Mouse (Mus musculus): ENCODE data around the gene Fbxo40. TPM values are rescaled to one million over a fixed set of nuclear protein-coding genes. Genes with fewer than 3 reads are reported as not detected.

Gene Fbxo40
- polyA plus RNA-seq, 1 experiment: not detected

DNA sequence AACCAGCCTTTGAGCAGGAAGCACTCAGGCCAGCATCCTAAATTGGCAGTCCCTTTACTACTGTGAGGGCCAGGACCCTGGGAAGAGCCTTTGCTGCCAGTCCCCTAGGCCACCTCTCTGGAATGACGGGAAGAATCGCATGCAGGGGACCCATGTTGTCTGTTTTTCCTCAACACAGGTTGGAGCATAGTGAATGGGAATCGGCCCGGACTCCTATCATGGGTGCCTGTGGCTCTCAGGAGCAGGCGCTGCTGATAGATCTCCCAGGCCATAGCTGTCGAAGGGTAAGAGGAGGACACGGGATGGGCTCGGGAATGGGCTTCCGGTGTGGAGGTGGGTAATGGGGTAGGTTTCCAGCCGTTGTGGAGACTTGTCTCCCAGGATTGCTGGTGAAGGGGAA lies 58.9 kb downstream of the Fbxo40 start:
- Histone ChIP-seq H3K4me1 (ENCODE audit: control insufficient read depth, insufficient read depth, low read length) (peaks cover 1% of the 10 kb centered on the region; the same call in 1 of the 2 replicates), H3K27ac (ENCODE audit: control insufficient read depth, insufficient read depth, low read depth, low read length, poor library complexity) (peak overlapping the region; percentile 54), H3K4me3 (replicated peaks; ENCODE audit: control insufficient read depth, low read depth, low read length) (no peak overlapping the region)
- 91% methylated on average over 10 of the region's 10 CpGs for whole genome bisulfite sequencing
- TF ChIP-seq POLR2A (IDR thresholded peaks at IDR 0.05; ENCODE audit: borderline replicate concordance, control insufficient read depth, low read depth, low read length): no peak
- TF ChIP-seq CTCF (IDR thresholded peaks at IDR 0.05; ENCODE audit: control insufficient read depth, insufficient read depth, low read length): no peak

DNA sequence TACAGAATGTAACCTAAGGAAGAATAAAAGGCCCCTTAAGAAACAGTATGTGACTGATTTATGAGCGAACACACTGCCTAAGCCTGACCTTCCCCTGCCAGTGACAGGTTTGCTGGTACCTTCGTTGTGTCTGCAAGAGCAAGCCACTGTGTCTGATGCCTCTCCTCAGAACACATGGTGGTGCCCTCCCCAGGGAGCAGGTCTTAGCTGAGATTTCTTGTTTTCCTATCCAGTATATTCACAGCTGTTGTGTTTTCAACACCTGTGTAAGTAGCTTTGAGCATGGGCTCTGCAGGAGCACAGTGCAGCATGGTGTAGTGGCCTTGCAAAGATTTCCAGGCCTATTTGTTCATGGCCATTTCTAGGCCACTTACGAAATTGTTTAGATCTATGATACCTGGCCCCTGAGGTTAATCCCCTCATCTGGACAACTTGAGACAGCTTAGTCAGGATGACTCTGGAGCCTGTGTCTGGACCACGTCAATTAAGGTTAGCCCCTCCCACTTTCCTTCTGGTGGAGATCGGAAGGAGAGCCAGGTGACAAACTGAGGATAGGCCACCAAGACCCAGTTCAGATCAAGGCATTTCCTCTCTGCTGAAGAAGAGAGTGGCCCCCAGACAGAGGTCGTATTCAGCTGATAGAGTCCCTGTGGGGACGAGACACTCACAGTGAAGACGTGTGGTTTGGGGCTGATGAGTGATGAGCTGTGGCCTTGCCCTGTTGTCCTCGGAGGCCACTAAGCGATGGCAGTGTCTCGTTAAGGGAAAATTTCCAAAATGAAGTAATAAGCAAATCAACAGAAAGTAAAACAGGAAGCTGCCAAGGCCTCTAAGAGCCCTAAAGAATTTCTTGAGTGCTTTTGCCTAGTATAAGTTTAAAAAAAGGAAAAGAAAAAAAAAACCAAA lies 59.8 kb downstream of the Fbxo40 start:
- WGBS: 52% methylated on average over 11 of the region's 11 CpGs
- Histone ChIP-seq H3K4me1 (ENCODE audit: control insufficient read depth, insufficient read depth, low read length) (peaks cover 1% of the 10 kb centered on the region; the same call in 1 of the 2 replicates), H3K4me3 (replicated peaks; ENCODE audit: control insufficient read depth, low read depth, low read length) (no peak overlapping the region), H3K27ac (ENCODE audit: control insufficient read depth, insufficient read depth, low read depth, low read length, poor library complexity) (peak overlapping the region; percentile 54; the same call in 1 of the 2 replicates)
- TF ChIP-seq CTCF (IDR thresholded peaks at IDR 0.05; ENCODE audit: control insufficient read depth, insufficient read depth, low read length): no peak
- no peak for TF ChIP-seq POLR2A (IDR thresholded peaks at IDR 0.05; ENCODE audit: borderline replicate concordance, control insufficient read depth, low read depth, low read length)

DNA sequence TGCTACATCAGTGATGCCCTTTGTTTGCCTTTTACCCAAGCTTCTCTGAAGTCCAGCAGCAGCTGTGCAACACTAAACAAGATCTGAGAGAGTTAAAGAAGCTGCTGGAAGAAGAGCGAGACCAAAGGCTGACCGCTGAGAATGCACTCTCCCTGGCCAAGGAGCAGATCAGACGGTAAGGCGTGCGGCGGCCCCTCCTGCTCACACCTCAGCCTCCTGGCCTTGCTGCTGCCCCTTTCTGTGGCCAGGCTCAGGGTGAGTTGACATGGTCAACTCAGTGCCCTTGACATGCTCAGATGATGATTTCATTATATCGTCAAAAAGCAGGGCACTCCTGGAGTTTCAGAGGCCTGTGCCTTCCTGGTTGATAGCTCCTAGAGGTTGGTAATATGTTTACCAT lies 61.1 kb downstream of the Fbxo40 start:
- Histone ChIP-seq H3K27ac (ENCODE audit: control insufficient read depth, insufficient read depth, low read depth, low read length, poor library complexity) (no peak overlapping the region), H3K4me1 (ENCODE audit: control insufficient read depth, insufficient read depth, low read length) (peaks cover under 1% of the 10 kb centered on the region; the same call in 1 of the 2 replicates), H3K4me3 (replicated peaks; ENCODE audit: control insufficient read depth, low read depth, low read length) (no peak overlapping the region)
- 94% methylated on average over 7 of the region's 7 CpGs for WGBS
- no peak for TF ChIP-seq POLR2A (IDR thresholded peaks at IDR 0.05; ENCODE audit: borderline replicate concordance, control insufficient read depth, low read depth, low read length)
- TF ChIP-seq CTCF (IDR thresholded peaks at IDR 0.05; ENCODE audit: control insufficient read depth, insufficient read depth, low read length): no peak

DNA sequence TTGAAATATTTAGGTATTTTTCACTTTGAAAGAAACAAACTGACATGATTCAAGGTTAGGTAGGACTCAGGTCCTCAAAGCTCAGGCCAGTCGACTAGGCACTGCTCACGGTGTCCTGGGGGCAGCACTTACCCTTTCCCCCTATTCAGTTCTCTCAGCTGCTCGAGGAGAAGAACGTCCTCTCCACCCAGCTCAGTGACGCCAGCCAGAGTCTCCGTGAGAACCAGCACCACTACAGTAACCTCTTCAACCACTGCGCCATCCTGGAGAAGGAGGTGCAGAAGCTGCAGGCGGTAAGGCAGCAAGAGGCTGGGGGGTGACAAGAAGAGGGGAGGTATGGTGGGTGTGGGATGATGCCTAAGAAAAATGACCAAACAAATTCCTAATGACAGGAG lies 62.2 kb downstream of the Fbxo40 start:
- H3K4me1 ChIP-seq (ENCODE audit: control insufficient read depth, insufficient read depth, low read length): no peaks in the 10 kb centered on the region; the same call in 1 of the 2 replicates
- H3K4me3 ChIP-seq (replicated peaks; ENCODE audit: control insufficient read depth, low read depth, low read length): no peak overlapping the region
- 95% methylated on average over 8 of the region's 8 CpGs for WGBS
- H3K27ac ChIP-seq (ENCODE audit: control insufficient read depth, insufficient read depth, low read depth, low read length, poor library complexity): no peak overlapping the region
- no peak for TF ChIP-seq POLR2A (IDR thresholded peaks at IDR 0.05; ENCODE audit: borderline replicate concordance, control insufficient read depth, low read depth, low read length)
- no peak for TF ChIP-seq CTCF (IDR thresholded peaks at IDR 0.05; ENCODE audit: control insufficient read depth, insufficient read depth, low read length)

DNA sequence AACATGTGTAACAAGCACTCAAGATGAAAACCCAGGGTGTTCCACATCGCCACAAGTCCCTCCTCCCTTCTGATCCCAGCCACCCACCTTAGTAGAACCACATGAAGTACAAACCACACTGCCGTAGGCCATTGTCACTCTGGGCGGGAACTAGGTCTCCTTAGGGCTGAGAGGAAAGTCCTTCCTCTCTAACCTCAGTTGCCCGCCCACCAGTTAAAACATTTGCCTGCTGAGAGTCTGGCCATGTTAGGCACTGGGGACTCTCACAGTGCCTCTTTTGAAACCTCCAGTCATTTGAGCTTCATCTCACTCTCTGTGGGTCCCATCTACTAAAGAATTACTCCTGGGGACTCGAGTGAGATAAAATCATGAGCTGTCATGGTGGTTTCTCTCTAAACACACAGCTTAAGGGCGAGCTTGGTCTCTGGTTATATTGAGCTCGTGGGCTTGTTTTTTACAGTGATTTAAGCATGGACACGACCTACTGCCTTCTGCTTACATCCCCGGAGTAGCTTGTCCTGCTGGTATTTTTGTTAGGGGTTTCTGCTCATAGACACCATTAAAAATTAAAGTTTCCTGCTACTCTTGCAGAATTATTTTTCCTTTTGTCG lies 62.7 kb downstream of the Fbxo40 start:
- no peak overlapping the region for H3K27ac ChIP-seq (ENCODE audit: control insufficient read depth, insufficient read depth, low read depth, low read length, poor library complexity)
- 74% methylated on average over 10 of the region's 10 CpGs for WGBS
- H3K4me3 ChIP-seq (replicated peaks; ENCODE audit: control insufficient read depth, low read depth, low read length): no peak overlapping the region
- no peak for TF ChIP-seq POLR2A (IDR thresholded peaks at IDR 0.05; ENCODE audit: borderline replicate concordance, control insufficient read depth, low read depth, low read length)
- TF ChIP-seq CTCF (IDR thresholded peaks at IDR 0.05; ENCODE audit: control insufficient read depth, insufficient read depth, low read length): no peak
- no peaks in the 10 kb centered on the region; the same call in 1 of the 2 replicates for H3K4me1 ChIP-seq (ENCODE audit: control insufficient read depth, insufficient read depth, low read length)

DNA sequence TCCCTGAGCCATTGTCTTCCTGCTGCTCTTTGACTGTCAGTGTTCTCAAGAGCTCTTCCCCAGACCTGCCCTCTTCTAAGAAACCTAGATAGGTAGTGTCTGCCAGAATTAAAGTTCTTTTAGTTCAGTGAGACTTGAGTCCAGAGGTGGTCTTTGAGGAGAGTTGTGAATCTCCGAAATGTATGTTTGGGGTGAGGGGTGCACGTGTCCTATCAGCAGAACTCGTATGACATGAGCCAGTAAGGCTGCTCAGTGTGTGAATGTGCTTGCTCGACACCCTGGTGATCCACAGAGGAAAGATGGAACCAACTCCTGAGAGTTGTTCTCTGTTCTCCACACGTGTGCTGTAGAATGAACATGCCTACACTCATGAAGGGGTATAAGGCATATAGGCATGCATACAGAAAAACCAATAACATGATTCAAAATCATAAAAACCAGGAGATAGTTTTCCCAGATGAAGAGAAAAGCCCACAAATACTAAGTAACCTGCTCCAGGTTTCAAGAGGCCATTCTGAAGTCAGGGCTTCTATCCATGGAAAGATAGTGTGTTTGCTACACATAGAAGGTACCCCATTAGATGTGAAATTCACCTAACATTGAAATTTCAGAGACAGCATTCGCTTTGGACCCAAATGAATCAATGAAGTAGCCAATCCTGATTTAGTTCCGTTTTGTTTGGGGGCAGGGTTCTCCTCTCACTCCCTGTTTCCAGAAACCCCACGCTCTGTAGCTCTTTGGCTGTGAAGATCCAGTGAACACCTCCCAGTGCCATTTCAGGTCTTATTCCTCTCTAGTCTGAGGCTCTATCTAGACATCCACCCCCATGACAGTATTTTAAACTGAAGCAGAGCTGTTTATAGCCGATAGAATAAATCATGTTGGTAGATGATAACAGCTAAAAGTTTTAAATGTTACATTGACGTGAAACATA lies 63.5 kb downstream of the Fbxo40 start:
- Histone ChIP-seq H3K4me3 (replicated peaks; ENCODE audit: control insufficient read depth, low read depth, low read length) (no peak overlapping the region), H3K4me1 (ENCODE audit: control insufficient read depth, insufficient read depth, low read length) (no peaks in the 10 kb centered on the region; the same call in 1 of the 2 replicates), H3K27ac (ENCODE audit: control insufficient read depth, insufficient read depth, low read depth, low read length, poor library complexity) (no peak overlapping the region)
- TF ChIP-seq CTCF (IDR thresholded peaks at IDR 0.05; ENCODE audit: control insufficient read depth, insufficient read depth, low read length) (no peak), POLR2A (IDR thresholded peaks at IDR 0.05; ENCODE audit: borderline replicate concordance, control insufficient read depth, low read depth, low read length) (no peak)
- WGBS: 81% methylated on average over 10 of the region's 10 CpGs

DNA sequence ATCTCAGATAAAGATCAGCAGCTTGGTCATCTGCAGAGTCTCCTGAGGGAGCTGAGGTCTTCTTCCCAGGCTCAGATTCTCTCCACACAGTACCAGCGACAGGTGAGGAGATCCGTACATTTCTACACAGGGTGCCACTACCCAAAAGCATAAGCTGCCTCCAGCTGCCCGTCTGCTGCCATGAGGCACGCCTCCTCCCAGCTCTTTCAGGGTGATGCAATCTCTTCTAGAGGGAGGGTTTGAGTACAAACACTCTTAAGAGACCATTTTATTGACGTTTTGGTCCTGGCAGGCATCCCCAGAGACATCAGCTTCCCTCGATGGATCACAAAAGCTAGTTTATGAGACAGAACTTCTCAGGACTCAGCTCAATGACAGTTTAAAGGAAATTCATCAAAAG lies 64.5 kb downstream of the Fbxo40 start:
- no peak overlapping the region for H3K27ac ChIP-seq (ENCODE audit: control insufficient read depth, insufficient read depth, low read depth, low read length, poor library complexity)
- TF ChIP-seq POLR2A (IDR thresholded peaks at IDR 0.05; ENCODE audit: borderline replicate concordance, control insufficient read depth, low read depth, low read length): no peak
- TF ChIP-seq CTCF (IDR thresholded peaks at IDR 0.05; ENCODE audit: control insufficient read depth, insufficient read depth, low read length): no peak
- no peaks in the 10 kb centered on the region for H3K4me1 ChIP-seq (ENCODE audit: control insufficient read depth, insufficient read depth, low read length)
- H3K4me3 ChIP-seq (replicated peaks; ENCODE audit: control insufficient read depth, low read depth, low read length): no peak overlapping the region
- 73% methylated on average over 6 of the region's 6 CpGs for WGBS

Measured in bone marrow, adult 2 months (tissue).